Mouse (Mus musculus): ENCODE measurements around the gene Pdik1l.

DNA sequence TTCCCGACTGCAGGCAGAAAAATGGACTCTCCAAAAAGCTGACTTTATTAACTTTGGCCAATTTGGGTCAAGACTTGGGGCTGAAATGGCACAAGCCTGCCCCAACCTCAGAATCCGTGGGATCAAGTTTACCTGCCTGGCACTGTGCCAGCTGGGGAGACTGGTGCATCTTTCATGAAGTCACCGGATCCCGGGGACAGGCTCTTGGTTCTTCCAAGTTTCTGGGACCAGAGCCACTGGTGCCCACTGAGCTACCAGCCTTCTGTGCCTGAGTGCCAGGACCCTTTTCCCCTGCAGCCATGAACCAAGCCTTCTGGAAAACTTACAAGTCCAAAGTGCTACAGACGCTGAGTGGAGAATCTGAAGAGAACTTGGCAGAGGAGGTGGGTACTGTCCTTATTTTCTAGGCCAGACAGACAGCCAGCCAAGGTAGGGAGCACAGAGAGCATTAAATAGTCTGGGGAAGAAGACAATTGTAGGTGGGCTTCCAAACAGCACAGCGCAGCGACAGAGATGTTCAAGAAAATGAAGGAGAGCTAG is 40.9 kb downstream of the Pdik1l start, which contains the start of gene Gm30191:
- TF ChIP-seq POLR2A (IDR thresholded peaks at IDR 0.05; ENCODE audit: insufficient read depth, low read depth, low read length), result no peak
- TF ChIP-seq CTCF (IDR thresholded peaks at IDR 0.05; ENCODE audit: insufficient read depth, low read depth, low read length), result no peak
